Mouse (Mus musculus): ENCODE measurements at regions not wholly inside any gene's neighbourhood (a gene's known extent, or its start where the extent isn't known, plus 50 kb on each side); places are given as distances from the start of the nearest gene placed in this dataset.

DNA sequence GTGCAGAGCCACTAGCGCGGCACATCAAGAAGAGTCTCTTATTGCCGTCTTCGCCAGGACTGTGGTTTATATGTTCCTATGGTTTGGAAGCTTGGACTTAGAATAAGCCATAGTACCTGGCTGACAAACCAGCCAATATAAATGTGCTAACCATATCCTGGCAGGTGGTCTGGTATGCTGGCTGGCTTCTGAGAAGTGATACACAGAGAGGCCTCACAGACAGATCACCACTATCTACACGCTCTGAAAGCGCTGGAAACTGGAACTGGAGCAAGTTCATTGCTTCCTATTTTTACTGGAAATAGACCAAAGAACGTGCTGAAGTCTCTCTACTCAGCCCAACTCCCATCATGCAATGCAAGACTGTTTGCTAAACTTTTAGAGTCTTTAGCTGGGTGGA is 124.7 kb downstream of the Qpct start:
- Histone ChIP-seq H3K4me2 (ENCODE audit: low read depth, low read length) (no peak overlapping the region), H3K27ac (ENCODE audit: low read depth) (no peak overlapping the region), H3K4me1 (ENCODE audit: control insufficient read depth, insufficient read depth) (no peaks in the 10 kb centered on the region), H3K27me3 (ENCODE audit: control insufficient read depth, insufficient read depth, low read length) (no peaks in the 10 kb centered on the region), H3K36me3 (replicated peaks; ENCODE audit: control insufficient read depth, insufficient read depth, low read length) (no peaks in the 10 kb centered on the region), H3K9me3 (replicated peaks; ENCODE audit: control insufficient read depth, low read length) (no peaks in the 10 kb centered on the region), H3K9ac (replicated peaks; ENCODE audit: low read depth, low read length) (no peak overlapping the region), H3K4me3 (ENCODE audit: low read depth, low read length) (no peak overlapping the region)
- DNase-seq (ENCODE audit: low spot score), result peak; percentile 24
- no peak for TF ChIP-seq EP300 (IDR thresholded peaks at IDR 0.05; ENCODE audit: low read depth)
- no peak for TF ChIP-seq CTCF (IDR thresholded peaks at IDR 0.05; ENCODE audit: low read depth)
- 74% methylated on average over 7 of the region's 7 CpGs for WGBS
- ATAC-seq (ENCODE audit: insufficient read depth, low read depth), result no peak

- H3K9ac ChIP-seq (replicated peaks; ENCODE audit: low read depth, low read length), result no peak overlapping the region
- 90% methylated on average over 2 of the region's 2 CpGs for WGBS
- no peak for ATAC-seq (ENCODE audit: insufficient read depth, low read depth)
Measured at GRCm38 (mm10) chr17:79175381-79175780, 123.7 kb downstream of the Qpct start.

GRCm38 (mm10) chr17:79172328-79172727 is 120.6 kb downstream of the Qpct start:
- 49% methylated on average over 2 of the region's 2 CpGs for whole genome bisulfite sequencing
- TF ChIP-seq EP300 (IDR thresholded peaks at IDR 0.05; ENCODE audit: low read depth) (no peak), CTCF (IDR thresholded peaks at IDR 0.05; ENCODE audit: low read depth) (no peak)
- Histone ChIP-seq H3K27me3 (ENCODE audit: control insufficient read depth, insufficient read depth, low read length) (no peaks in the 10 kb centered on the region), H3K9ac (replicated peaks; ENCODE audit: low read depth, low read length) (no peak overlapping the region), H3K9me3 (replicated peaks; ENCODE audit: control insufficient read depth, low read length) (no peaks in the 10 kb centered on the region), H3K4me1 (ENCODE audit: control insufficient read depth, insufficient read depth) (no peaks in the 10 kb centered on the region), H3K4me2 (ENCODE audit: low read depth, low read length) (no peak overlapping the region), H3K27ac (ENCODE audit: low read depth) (no peak overlapping the region), H3K4me3 (ENCODE audit: low read depth, low read length) (no peak overlapping the region), H3K36me3 (replicated peaks; ENCODE audit: control insufficient read depth, insufficient read depth, low read length) (no peaks in the 10 kb centered on the region)
- ATAC-seq (ENCODE audit: insufficient read depth, low read depth), result no peak
- DNase-seq (ENCODE audit: low spot score), result no peak

More at GRCm38 (mm10) chr17:79175381-79175780, 123.7 kb downstream of the Qpct start:
- Histone ChIP-seq H3K27me3 (ENCODE audit: control insufficient read depth, insufficient read depth, low read length) (no peaks in the 10 kb centered on the region), H3K9me3 (replicated peaks; ENCODE audit: control insufficient read depth, low read length) (no peaks in the 10 kb centered on the region), H3K27ac (ENCODE audit: low read depth) (no peak overlapping the region), H3K4me2 (ENCODE audit: low read depth, low read length) (no peak overlapping the region), H3K4me3 (ENCODE audit: low read depth, low read length) (no peak overlapping the region), H3K36me3 (replicated peaks; ENCODE audit: control insufficient read depth, insufficient read depth, low read length) (no peaks in the 10 kb centered on the region), H3K4me1 (ENCODE audit: control insufficient read depth, insufficient read depth) (no peaks in the 10 kb centered on the region)
- TF ChIP-seq EP300 (IDR thresholded peaks at IDR 0.05; ENCODE audit: low read depth), result no peak
- no peak for TF ChIP-seq CTCF (IDR thresholded peaks at IDR 0.05; ENCODE audit: low read depth)
- no peak for DNase-seq (ENCODE audit: low spot score)

GRCm38 (mm10) chr17:79170690-79171089 is 119.0 kb downstream of the Qpct start:
- H3K9me3 ChIP-seq (replicated peaks; ENCODE audit: control insufficient read depth, low read length), result no peaks in the 10 kb centered on the region
- no peaks in the 10 kb centered on the region for H3K36me3 ChIP-seq (replicated peaks; ENCODE audit: control insufficient read depth, insufficient read depth, low read length)
- no peak overlapping the region for H3K4me2 ChIP-seq (ENCODE audit: low read depth, low read length)
- H3K4me1 ChIP-seq (ENCODE audit: control insufficient read depth, insufficient read depth), result no peaks in the 10 kb centered on the region
- H3K27me3 ChIP-seq (ENCODE audit: control insufficient read depth, insufficient read depth, low read length), result no peaks in the 10 kb centered on the region
- DNase-seq (ENCODE audit: low spot score) (no peak), ATAC-seq (ENCODE audit: insufficient read depth, low read depth) (no peak)
- no peak overlapping the region for H3K9ac ChIP-seq (replicated peaks; ENCODE audit: low read depth, low read length)
- H3K27ac ChIP-seq (ENCODE audit: low read depth), result no peak overlapping the region
- H3K4me3 ChIP-seq (ENCODE audit: low read depth, low read length), result no peak overlapping the region
- 56% methylated on average over 4 of the region's 4 CpGs for WGBS
- no peak for TF ChIP-seq CTCF (IDR thresholded peaks at IDR 0.05; ENCODE audit: low read depth)
- no peak for TF ChIP-seq EP300 (IDR thresholded peaks at IDR 0.05; ENCODE audit: low read depth)

GRCm38 (mm10) chr17:79167198-79167597 is 115.5 kb downstream of the Qpct start:
- Histone ChIP-seq H3K36me3 (replicated peaks; ENCODE audit: control insufficient read depth, insufficient read depth, low read length) (no peaks in the 10 kb centered on the region), H3K27me3 (ENCODE audit: control insufficient read depth, insufficient read depth, low read length) (no peaks in the 10 kb centered on the region), H3K27ac (ENCODE audit: low read depth) (no peak overlapping the region), H3K4me1 (ENCODE audit: control insufficient read depth, insufficient read depth) (peaks cover 8% of the 10 kb centered on the region), H3K4me3 (ENCODE audit: low read depth, low read length) (no peak overlapping the region), H3K9ac (replicated peaks; ENCODE audit: low read depth, low read length) (no peak overlapping the region), H3K9me3 (replicated peaks; ENCODE audit: control insufficient read depth, low read length) (no peaks in the 10 kb centered on the region), H3K4me2 (ENCODE audit: low read depth, low read length) (no peak overlapping the region)
- DNase-seq (ENCODE audit: low spot score) (no peak), ATAC-seq (ENCODE audit: insufficient read depth, low read depth) (no peak)
- TF ChIP-seq EP300 (IDR thresholded peaks at IDR 0.05; ENCODE audit: low read depth) (no peak), CTCF (IDR thresholded peaks at IDR 0.05; ENCODE audit: low read depth) (no peak)
- WGBS, result 89% methylated on average over 6 of the region's 6 CpGs

GRCm38 (mm10) chr17:79164874-79165553 is 113.3 kb downstream of the Qpct start:
- WGBS, result 67% methylated on average over 5 of the region's 5 CpGs
- ATAC-seq (ENCODE audit: insufficient read depth, low read depth), result no peak
- DNase-seq (ENCODE audit: low spot score), result no peak
- Histone ChIP-seq H3K9me3 (replicated peaks; ENCODE audit: control insufficient read depth, low read length) (no peaks in the 10 kb centered on the region), H3K4me3 (ENCODE audit: low read depth, low read length) (no peak overlapping the region), H3K36me3 (replicated peaks; ENCODE audit: control insufficient read depth, insufficient read depth, low read length) (no peaks in the 10 kb centered on the region), H3K27ac (ENCODE audit: low read depth) (no peak overlapping the region), H3K9ac (replicated peaks; ENCODE audit: low read depth, low read length) (no peak overlapping the region), H3K4me1 (ENCODE audit: control insufficient read depth, insufficient read depth) (peaks cover 8% of the 10 kb centered on the region), H3K4me2 (ENCODE audit: low read depth, low read length) (no peak overlapping the region), H3K27me3 (ENCODE audit: control insufficient read depth, insufficient read depth, low read length) (no peaks in the 10 kb centered on the region)
- no peak for TF ChIP-seq CTCF (IDR thresholded peaks at IDR 0.05; ENCODE audit: low read depth)
- TF ChIP-seq EP300 (IDR thresholded peaks at IDR 0.05; ENCODE audit: low read depth), result no peak

All from heart, postnatal 0 days (tissue).